Mouse (Mus musculus) heart, embryonic 13.5 days (tissue): Measurements from ENCODE around the gene Osgin1. TPM values are rescaled to one million over a fixed set of nuclear protein-coding genes. Genes with fewer than 3 reads are reported as not detected.

Experiments used
- ATAC-seq: fragments of 200-750 bp; cut with Nextera tagmentation; 2 replicates; pipeline ENCODE4 v1.8.0; 2017; ENCODE audit warnings: moderate TSS enrichment; ENCODE audit not compliant: insufficient number of reproducible peaks, low FRiP score, low TSS enrichment; ENCODE audit errors: extremely low read depth
- H3K27ac ChIP-seq: fragments of 300-500 bp; sonication (generic); replicated peaks from 2 replicates; pipeline ENCODE4 v1.5.1; 2015; ENCODE audit warnings: moderate library complexity, mild to moderate bottlenecking, inconsistent platforms
- H3K27me3 ChIP-seq: fragments of 300-500 bp; sonication (generic); replicated peaks from 2 replicates; pipeline ENCODE4 v1.6.1; 2015; ENCODE audit warnings: mild to moderate bottlenecking, inconsistent platforms
- H3K36me3 ChIP-seq: fragments of 300-500 bp; sonication (generic); 2 replicates; pipeline ENCODE4 v1.6.1; 2015; ENCODE audit warnings: mild to moderate bottlenecking, inconsistent platforms
- H3K4me1 ChIP-seq: fragments of 300-500 bp; sonication (generic); 2 replicates; pipeline ENCODE4 v1.6.1; 2015; ENCODE audit warnings: inconsistent platforms
- H3K4me2 ChIP-seq: fragments of 300-500 bp; sonication (generic); 2 replicates; pipeline ENCODE4 v1.6.1; 2015; ENCODE audit warnings: inconsistent platforms, mild to moderate bottlenecking, moderate library complexity
- H3K4me3 ChIP-seq: fragments of 300-500 bp; sonication (generic); 2 replicates; pipeline ENCODE4 v1.5.1; 2015; ENCODE audit warnings: moderate library complexity, mild to moderate bottlenecking, inconsistent platforms
- H3K9ac ChIP-seq: fragments of 300-500 bp; sonication (generic); 2 replicates; pipeline ENCODE4 v1.6.1; 2015; ENCODE audit warnings: inconsistent platforms, mild to moderate bottlenecking, moderate library complexity
- H3K9me3 ChIP-seq: fragments of 300-500 bp; sonication (generic); 2 replicates; pipeline ENCODE4 v1.6.1; 2016; ENCODE audit warnings: inconsistent platforms
- WGBS: fragments of 180-500 bp; shearing (Covaris S2); methylation state at CpG from one replicate; pipeline ENCODE4 v1.1.7; 2015; ENCODE audit warnings: mixed read lengths; 5-methylcytosine and 5-hydroxymethylcytosine counted together
- polyA plus RNA-seq: library from polyadenylated mRNA; unstranded; fragments of >200 nt; fragmentation: Nextera tagmentation; extraction: Ambion mirVana; gene quantifications from 2 replicates; pipeline ENCODE4 v1.2.1, GENCODE M21; 2015

The Osgin1 gene
- polyA plus RNA-seq, 1 experiment from 2014 or later: 0.51 TPM

DNA sequence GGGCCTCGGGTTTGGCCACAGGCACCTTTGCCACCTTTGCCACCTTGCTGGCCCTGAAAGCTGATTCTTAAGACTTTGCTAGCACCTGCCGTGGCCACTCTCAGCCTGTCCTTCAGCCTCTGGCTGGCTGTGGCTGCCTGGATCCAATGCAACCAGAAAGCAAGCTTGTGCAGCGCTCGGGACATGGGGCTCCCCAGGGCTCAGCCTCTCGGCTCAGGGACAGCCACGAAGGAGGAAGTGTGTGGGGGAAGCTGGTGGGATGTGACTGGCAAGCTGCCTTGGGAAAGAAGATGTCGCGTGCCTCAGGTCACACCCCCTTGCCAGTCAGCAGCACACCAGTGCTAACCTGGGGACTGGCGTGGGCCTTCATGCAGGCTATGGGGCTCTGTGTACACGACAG, 9.2 kb upstream of the Osgin1 start:
- Histone ChIP-seq H3K9ac (no peak overlapping the region), H3K4me3 (no peak overlapping the region), H3K4me1 (peaks cover 50% of the 10 kb centered on the region), H3K27ac (peak overlapping the region; percentile 59), H3K4me2 (no peak overlapping the region), H3K36me3 (no peaks in the 10 kb centered on the region), H3K27me3 (peaks cover 3% of the 10 kb centered on the region; the same call in 1 of the 2 replicates), H3K9me3 (no peaks in the 10 kb centered on the region)
- no peak for ATAC-seq
- WGBS: 65% methylated on average over 10 of the region's 10 CpGs

- H3K9me3 ChIP-seq: no peaks in the 10 kb centered on the region
- no peak overlapping the region for H3K4me2 ChIP-seq
- 0 out of 2 replicates have a peak overlapping the region, but pooled peaks have one; percentile 24 for H3K9ac ChIP-seq
- H3K27ac ChIP-seq: peak overlapping the region; percentile 73
- WGBS: 69% methylated on average over 10 of the region's 10 CpGs
- H3K4me1 ChIP-seq: peaks cover 50% of the 10 kb centered on the region
- 0 out of 2 replicates have a peak, but pooled peaks cover 3% of the 10 kb centered on the region for H3K27me3 ChIP-seq
- H3K36me3 ChIP-seq: no peaks in the 10 kb centered on the region
- H3K4me3 ChIP-seq: no peak overlapping the region
- ATAC-seq: no peak
Measured at GRCm38 (mm10) chr8:119425533-119425932, 8.4 kb upstream of the Osgin1 start.

DNA sequence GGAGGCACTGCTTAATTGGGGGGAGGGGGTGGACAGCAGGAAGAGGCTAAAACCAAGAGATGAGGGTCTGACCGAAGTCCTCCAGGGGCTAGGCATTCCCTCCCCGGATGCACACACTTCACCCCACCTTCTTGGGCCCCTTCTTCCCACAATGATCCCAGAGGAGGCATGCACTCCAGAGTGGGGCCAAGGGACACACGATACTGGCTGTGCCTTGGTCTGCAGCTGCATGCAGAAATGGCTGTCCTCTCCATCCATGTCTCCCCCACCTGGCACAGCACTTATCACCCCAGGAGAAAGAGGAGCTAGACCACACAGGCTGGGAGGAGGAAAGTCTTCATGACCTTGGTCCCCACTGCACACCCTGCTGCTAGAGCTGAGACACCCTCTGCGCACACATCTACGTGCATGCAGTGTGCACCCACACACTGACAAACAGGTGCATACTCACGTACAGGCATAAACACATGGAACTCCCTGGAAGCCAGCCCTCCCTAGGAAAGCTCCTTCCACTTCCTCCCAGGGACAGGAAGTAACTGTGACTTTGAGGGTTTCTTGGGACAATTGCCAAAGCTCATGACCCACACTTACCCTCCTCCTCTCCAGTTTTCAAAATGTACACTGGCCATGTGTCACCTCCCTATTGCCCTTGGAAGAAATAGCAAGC, 7.7 kb upstream of the Osgin1 start:
- WGBS: 68% methylated on average over 6 of the region's 6 CpGs
- H3K9me3 ChIP-seq: no peaks in the 10 kb centered on the region

DNA sequence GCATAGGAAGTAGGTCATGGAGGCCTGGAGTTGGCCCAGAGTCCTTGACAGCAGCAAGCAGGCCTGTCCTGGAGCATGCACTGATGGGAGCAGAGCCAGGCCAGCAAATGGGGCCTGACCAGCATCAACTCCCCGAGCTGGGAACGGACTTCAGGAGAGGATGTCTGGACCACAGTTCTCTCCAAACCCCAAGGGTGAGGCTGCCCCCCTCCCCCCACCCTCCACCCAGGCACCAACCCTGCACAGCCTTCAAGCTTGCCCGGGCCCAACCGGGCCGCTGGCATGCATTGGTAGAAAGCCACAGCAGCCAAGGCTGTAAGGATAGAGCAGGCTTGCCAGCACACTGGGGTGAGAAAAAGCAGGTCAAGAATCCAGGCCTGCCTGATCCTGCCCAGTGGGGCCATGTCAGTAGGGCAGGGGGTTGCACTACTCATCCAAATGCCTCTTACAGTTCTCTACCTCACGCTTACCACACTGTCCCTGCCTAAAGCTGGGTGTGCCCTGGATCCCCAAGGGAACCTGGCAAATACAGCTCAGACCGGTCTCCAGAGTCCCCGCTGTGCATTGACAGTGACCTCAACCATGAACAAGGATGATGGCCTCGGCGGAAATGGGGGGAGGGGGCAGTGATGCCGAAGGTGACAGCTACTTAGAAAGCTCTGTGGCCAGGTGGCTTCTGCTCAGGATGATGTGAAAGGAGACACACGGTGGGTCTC, 6.1 kb upstream of the Osgin1 start:
- no peak overlapping the region for H3K27ac ChIP-seq
- H3K4me2 ChIP-seq: no peak overlapping the region
- peaks cover 33% of the 10 kb centered on the region for H3K4me1 ChIP-seq
- H3K9me3 ChIP-seq: no peaks in the 10 kb centered on the region
- H3K9ac ChIP-seq: no peak overlapping the region
- no peak for ATAC-seq
- H3K27me3 ChIP-seq: 0 out of 2 replicates have a peak, but pooled peaks cover 3% of the 10 kb centered on the region
- 69% methylated on average over 12 of the region's 12 CpGs for WGBS
- no peaks in the 10 kb centered on the region for H3K36me3 ChIP-seq
- H3K4me3 ChIP-seq: no peak overlapping the region

More for the DNA sequence above, 7.7 kb upstream of the Osgin1 start:
- Histone ChIP-seq H3K4me3 (no peak overlapping the region), H3K9ac (0 out of 2 replicates have a peak overlapping the region, but pooled peaks have one; percentile 24), H3K27me3 (0 out of 2 replicates have a peak, but pooled peaks cover 3% of the 10 kb centered on the region), H3K36me3 (no peaks in the 10 kb centered on the region), H3K27ac (peak overlapping the region; percentile 73), H3K4me2 (no peak overlapping the region), H3K4me1 (peaks cover 45% of the 10 kb centered on the region)
- no peak for ATAC-seq

GRCm38 (mm10) chr8:119428350-119428740, 5.6 kb upstream of the Osgin1 start:
- no peak overlapping the region for H3K4me2 ChIP-seq
- 57% methylated on average over 7 of the region's 7 CpGs for whole genome bisulfite sequencing
- 0 out of 2 replicates have a peak, but pooled peaks cover 3% of the 10 kb centered on the region for H3K27me3 ChIP-seq
- peaks cover 33% of the 10 kb centered on the region for H3K4me1 ChIP-seq
- no peaks in the 10 kb centered on the region for H3K36me3 ChIP-seq
- H3K27ac ChIP-seq: no peak overlapping the region
- H3K9ac ChIP-seq: no peak overlapping the region
- no peak overlapping the region for H3K4me3 ChIP-seq
- ATAC-seq: no peak
- no peaks in the 10 kb centered on the region for H3K9me3 ChIP-seq

- peaks cover 29% of the 10 kb centered on the region for H3K4me1 ChIP-seq
- H3K27ac ChIP-seq: no peak overlapping the region
- no peaks in the 10 kb centered on the region for H3K9me3 ChIP-seq
- no peak for ATAC-seq
- H3K36me3 ChIP-seq: no peaks in the 10 kb centered on the region
- H3K9ac ChIP-seq: no peak overlapping the region
- WGBS: 64% methylated on average over 5 of the region's 5 CpGs
- H3K4me3 ChIP-seq: no peak overlapping the region
- H3K27me3 ChIP-seq: 0 out of 2 replicates have a peak, but pooled peaks cover 3% of the 10 kb centered on the region
- no peak overlapping the region for H3K4me2 ChIP-seq
Measured at GRCm38 (mm10) chr8:119428766-119429327, 5.1 kb upstream of the Osgin1 start.

GRCm38 (mm10) chr8:119429552-119429951, 4.4 kb upstream of the Osgin1 start:
- 65% methylated on average over 3 of the region's 3 CpGs for WGBS
- ATAC-seq: no peak
- Histone ChIP-seq H3K27ac (no peak overlapping the region), H3K4me3 (no peak overlapping the region), H3K36me3 (no peaks in the 10 kb centered on the region), H3K4me1 (peaks cover 22% of the 10 kb centered on the region), H3K27me3 (peaks cover 2% of the 10 kb centered on the region; the same call in 1 of the 2 replicates), H3K9me3 (no peaks in the 10 kb centered on the region), H3K9ac (no peak overlapping the region), H3K4me2 (no peak overlapping the region)

- Histone ChIP-seq H3K36me3 (no peaks in the 10 kb centered on the region), H3K9ac (no peak overlapping the region), H3K4me2 (no peak overlapping the region), H3K27me3 (no peaks in the 10 kb centered on the region; the same call in 1 of the 2 replicates), H3K27ac (no peak overlapping the region), H3K9me3 (no peaks in the 10 kb centered on the region), H3K4me3 (no peak overlapping the region), H3K4me1 (peaks cover 17% of the 10 kb centered on the region)
- no peak for ATAC-seq
- 76% methylated on average over 8 of the region's 8 CpGs for WGBS
Measured at GRCm38 (mm10) chr8:119430250-119430649, 3.7 kb upstream of the Osgin1 start.

- WGBS: 57% methylated on average over 7 of the region's 7 CpGs
- Histone ChIP-seq H3K36me3 (no peaks in the 10 kb centered on the region), H3K4me2 (no peak overlapping the region), H3K4me3 (no peak overlapping the region), H3K9ac (no peak overlapping the region), H3K4me1 (peaks cover 13% of the 10 kb centered on the region), H3K9me3 (no peaks in the 10 kb centered on the region), H3K27ac (no peak overlapping the region), H3K27me3 (peaks cover 4% of the 10 kb centered on the region)
- no peak for ATAC-seq
Measured at GRCm38 (mm10) chr8:119430690-119431089, 3.2 kb upstream of the Osgin1 start.

- no peaks in the 10 kb centered on the region for H3K36me3 ChIP-seq
- no peak for ATAC-seq
- H3K9ac ChIP-seq: no peak overlapping the region
- no peak overlapping the region for H3K4me2 ChIP-seq
- WGBS: 36% methylated on average over 3 of the region's 3 CpGs
- H3K4me1 ChIP-seq: peaks cover 15% of the 10 kb centered on the region
- no peak overlapping the region for H3K27ac ChIP-seq
- H3K9me3 ChIP-seq: no peaks in the 10 kb centered on the region
- H3K4me3 ChIP-seq: no peak overlapping the region
- peaks cover 4% of the 10 kb centered on the region for H3K27me3 ChIP-seq
Measured at GRCm38 (mm10) chr8:119432372-119432771, 1.6 kb upstream of the Osgin1 start.

DNA sequence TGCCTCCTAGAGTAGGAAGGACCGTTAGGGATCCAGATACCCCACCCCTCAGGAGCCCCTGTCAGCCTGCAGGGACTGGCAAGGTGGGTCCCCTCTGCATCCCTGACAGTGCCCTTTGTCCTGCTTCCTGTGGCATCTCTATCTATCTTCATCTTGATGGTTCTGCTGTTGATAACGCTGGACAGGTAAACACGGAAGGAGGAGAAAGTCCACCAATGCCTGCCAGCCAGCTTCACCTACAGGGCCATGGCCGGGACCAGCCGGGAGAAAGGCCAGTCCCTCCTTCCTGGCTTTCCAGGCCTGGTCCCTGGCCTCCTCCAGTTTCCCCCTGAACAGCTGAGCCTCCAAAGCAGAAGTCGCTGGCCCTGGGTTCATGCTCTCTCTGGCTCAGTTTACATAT, 645 bp downstream of the Osgin1 start:
- H3K4me3 ChIP-seq: no peak overlapping the region

More for the DNA sequence above, 645 bp downstream of the Osgin1 start:
- 69% methylated on average over 6 of the region's 6 CpGs for WGBS
- Histone ChIP-seq H3K4me1 (peaks cover 11% of the 10 kb centered on the region), H3K27ac (no peak overlapping the region), H3K4me2 (no peak overlapping the region), H3K36me3 (no peaks in the 10 kb centered on the region), H3K9ac (no peak overlapping the region), H3K27me3 (peaks cover 7% of the 10 kb centered on the region), H3K9me3 (no peaks in the 10 kb centered on the region)
- ATAC-seq: no peak
